Mouse (Mus musculus): ENCODE data around the gene Pdrg1.

DNA sequence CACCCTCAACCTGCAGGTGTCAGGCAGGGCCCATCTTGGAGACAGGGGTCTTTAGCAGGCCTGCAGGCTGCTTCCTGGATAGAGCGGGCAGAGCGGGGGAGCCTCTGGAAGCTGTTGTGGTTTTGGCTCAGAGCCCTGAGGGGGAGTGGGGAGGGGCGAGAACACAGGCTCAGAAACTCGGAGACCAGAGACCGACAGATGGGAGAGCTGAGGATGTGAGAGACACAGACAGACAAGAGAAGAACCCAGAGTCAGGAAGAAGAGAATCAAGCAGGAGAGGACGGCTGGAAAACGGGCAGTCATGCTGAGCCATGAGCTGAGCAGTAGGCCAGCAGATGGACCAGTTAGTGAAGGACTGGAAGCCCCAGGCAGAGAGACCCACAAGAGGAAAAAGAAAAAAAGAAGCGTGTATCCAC lies 30.7 kb upstream of the Pdrg1 start:
- TF ChIP-seq POLR2A (IDR thresholded peaks at IDR 0.05; ENCODE audit: insufficient read depth, low read depth, low read length), result no peak
- no peak for TF ChIP-seq CTCF (IDR thresholded peaks at IDR 0.05)
